Mouse (Mus musculus) embryonic facial prominence, embryonic 15.5 days (tissue): ENCODE data around the gene Adam19. TPM values are rescaled to one million over a fixed set of nuclear protein-coding genes. Genes with fewer than 3 reads are reported as not detected.

Experiments
- ATAC-seq: fragments of 200-750 bp; cut with Nextera tagmentation; 2 replicates; pipeline ENCODE4 v1.8.0; 2017; ENCODE audit warnings: low read depth, moderate TSS enrichment; ENCODE audit not compliant: insufficient number of reproducible peaks, low FRiP score, low TSS enrichment
- H3K27ac ChIP-seq: fragments of 300-500 bp; sonication (generic); replicated peaks from 2 replicates; pipeline ENCODE4 v1.5.1; 2015; ENCODE audit warnings: mild to moderate bottlenecking, inconsistent platforms
- H3K27me3 ChIP-seq: fragments of 300-500 bp; sonication (generic); 2 replicates; pipeline ENCODE4 v1.6.1; 2015; ENCODE audit warnings: inconsistent platforms
- H3K36me3 ChIP-seq: fragments of 300-500 bp; sonication (generic); 2 replicates; pipeline ENCODE4 v1.6.1; 2015; ENCODE audit warnings: mild to moderate bottlenecking, inconsistent platforms
- H3K4me1 ChIP-seq: fragments of 300-500 bp; sonication (generic); 2 replicates; pipeline ENCODE4 v1.6.1; 2015; ENCODE audit warnings: inconsistent platforms
- H3K4me2 ChIP-seq: fragments of 300-500 bp; sonication (generic); replicated peaks from 2 replicates; pipeline ENCODE4 v1.6.1; 2015; ENCODE audit warnings: mild to moderate bottlenecking, inconsistent platforms
- H3K4me3 ChIP-seq: fragments of 300-500 bp; sonication (generic); replicated peaks from 2 replicates; pipeline ENCODE4 v1.5.1; 2015; ENCODE audit warnings: mild to moderate bottlenecking, inconsistent platforms
- H3K9ac ChIP-seq: fragments of 300-500 bp; sonication (generic); 2 replicates; pipeline ENCODE4 v1.6.1; 2015; ENCODE audit warnings: inconsistent platforms
- H3K9me3 ChIP-seq: fragments of 300-500 bp; sonication (generic); replicated peaks from 2 replicates; pipeline ENCODE4 v1.6.1; 2016; ENCODE audit warnings: inconsistent platforms
- WGBS: fragments of 180-500 bp; shearing (Covaris S2); methylation state at CpG from one replicate; pipeline ENCODE4 v1.1.7; 2015; 5-methylcytosine and 5-hydroxymethylcytosine counted together
- polyA plus RNA-seq: library from polyadenylated mRNA; unstranded; fragments of >200 nt; fragmentation: Nextera tagmentation; extraction: Ambion mirVana; gene quantifications from 2 replicates; pipeline ENCODE4 v1.2.1, GENCODE M21; 2015

Gene Adam19
- polyA plus RNA-seq, 1 experiment from 2014 or later = 13.4 TPM

GRCm38 (mm10) chr11:46056770-46057411 lies 1.1 kb downstream of the Adam19 start:
- no peaks in the 10 kb centered on the region for H3K9me3 ChIP-seq
- H3K27me3 ChIP-seq = no peaks in the 10 kb centered on the region
- no peak for ATAC-seq
- 2% methylated on average over 25 of the region's 25 CpGs for WGBS
- H3K4me2 ChIP-seq = peak overlapping the region; percentile 72
- H3K36me3 ChIP-seq = 0 out of 2 replicates have a peak, but pooled peaks cover 5% of the 10 kb centered on the region
- H3K4me1 ChIP-seq = peaks cover 12% of the 10 kb centered on the region
- peak overlapping the region; percentile 69 for H3K9ac ChIP-seq
- H3K27ac ChIP-seq = peak overlapping the region; percentile 82
- H3K4me3 ChIP-seq = peak overlapping the region; percentile 63

- Histone ChIP-seq H3K27ac (no peak overlapping the region), H3K4me2 (peak overlapping the region; percentile 72), H3K9me3 (no peaks in the 10 kb centered on the region), H3K27me3 (no peaks in the 10 kb centered on the region), H3K36me3 (0 out of 2 replicates have a peak, but pooled peaks cover 5% of the 10 kb centered on the region), H3K9ac (no peak overlapping the region), H3K4me3 (peak overlapping the region; percentile 63; the same call in 1 of the 2 replicates), H3K4me1 (peaks cover 12% of the 10 kb centered on the region)
- 48% methylated on average over 9 of the region's 9 CpGs for WGBS
- ATAC-seq = no peak
These were observed 2.2 kb downstream of the Adam19 start for GRCm38 (mm10) chr11:46058011-46058410.

- 0 out of 2 replicates have a peak, but pooled peaks cover 5% of the 10 kb centered on the region for H3K36me3 ChIP-seq
- no peaks in the 10 kb centered on the region for H3K9me3 ChIP-seq
- H3K27ac ChIP-seq = no peak overlapping the region
- peaks cover 12% of the 10 kb centered on the region for H3K4me1 ChIP-seq
- ATAC-seq = no peak
- no peak overlapping the region for H3K9ac ChIP-seq
- no peak overlapping the region for H3K4me2 ChIP-seq
- WGBS = 97% methylated on average over 4 of the region's 4 CpGs
- H3K27me3 ChIP-seq = no peaks in the 10 kb centered on the region
- H3K4me3 ChIP-seq = no peak overlapping the region
These were observed 3.1 kb downstream of the Adam19 start for GRCm38 (mm10) chr11:46058916-46059315.

GRCm38 (mm10) chr11:46059887-46060650 lies 4.3 kb downstream of the Adam19 start:
- ATAC-seq = no peak
- WGBS = 68% methylated on average over 8 of the region's 8 CpGs
- peaks cover 19% of the 10 kb centered on the region for H3K4me1 ChIP-seq
- H3K27me3 ChIP-seq = no peaks in the 10 kb centered on the region
- H3K9me3 ChIP-seq = no peaks in the 10 kb centered on the region
- no peak overlapping the region for H3K27ac ChIP-seq
- H3K36me3 ChIP-seq = 0 out of 2 replicates have a peak, but pooled peaks cover 5% of the 10 kb centered on the region
- no peak overlapping the region for H3K4me2 ChIP-seq
- no peak overlapping the region for H3K4me3 ChIP-seq
- H3K9ac ChIP-seq = no peak overlapping the region

GRCm38 (mm10) chr11:46060651-46061020 lies 4.8 kb downstream of the Adam19 start:
- 83% methylated on average over 5 of the region's 5 CpGs for WGBS
- no peak overlapping the region for H3K4me2 ChIP-seq
- no peaks in the 10 kb centered on the region for H3K27me3 ChIP-seq
- 0 out of 2 replicates have a peak, but pooled peaks cover 5% of the 10 kb centered on the region for H3K36me3 ChIP-seq
- no peak overlapping the region for H3K9ac ChIP-seq
- no peak overlapping the region for H3K27ac ChIP-seq
- H3K4me3 ChIP-seq = no peak overlapping the region
- no peak for ATAC-seq
- H3K9me3 ChIP-seq = no peaks in the 10 kb centered on the region
- H3K4me1 ChIP-seq = peaks cover 22% of the 10 kb centered on the region

- WGBS = 78% methylated on average over 6 of the region's 6 CpGs
These were observed 6.1 kb downstream of the Adam19 start for GRCm38 (mm10) chr11:46061776-46062445.

GRCm38 (mm10) chr11:46062569-46062968 lies 6.8 kb downstream of the Adam19 start:
- Histone ChIP-seq H3K4me2 (no peak overlapping the region), H3K9me3 (no peaks in the 10 kb centered on the region), H3K9ac (no peak overlapping the region), H3K4me3 (no peak overlapping the region), H3K4me1 (peaks cover 17% of the 10 kb centered on the region), H3K27ac (no peak overlapping the region), H3K36me3 (0 out of 2 replicates have a peak, but pooled peaks cover 13% of the 10 kb centered on the region), H3K27me3 (no peaks in the 10 kb centered on the region)
- ATAC-seq = no peak
- 79% methylated on average over 4 of the region's 4 CpGs for WGBS

More at GRCm38 (mm10) chr11:46061776-46062445, 6.1 kb downstream of the Adam19 start:
- peaks cover 22% of the 10 kb centered on the region for H3K4me1 ChIP-seq
- no peak overlapping the region for H3K4me2 ChIP-seq
- 0 out of 2 replicates have a peak, but pooled peaks cover 12% of the 10 kb centered on the region for H3K36me3 ChIP-seq
- H3K9ac ChIP-seq = no peak overlapping the region
- H3K27me3 ChIP-seq = no peaks in the 10 kb centered on the region
- 0 out of 2 replicates have a peak overlapping the region, but pooled peaks have one; percentile 28 for H3K27ac ChIP-seq
- H3K9me3 ChIP-seq = no peaks in the 10 kb centered on the region
- no peak for ATAC-seq
- no peak overlapping the region for H3K4me3 ChIP-seq

- no peak overlapping the region for H3K9ac ChIP-seq
- ATAC-seq = no peak
- H3K36me3 ChIP-seq = 0 out of 2 replicates have a peak, but pooled peaks cover 13% of the 10 kb centered on the region
- no peak overlapping the region for H3K4me2 ChIP-seq
- no peaks in the 10 kb centered on the region for H3K9me3 ChIP-seq
- WGBS = 52% methylated on average over 9 of the region's 9 CpGs
- no peak overlapping the region for H3K27ac ChIP-seq
- H3K27me3 ChIP-seq = no peaks in the 10 kb centered on the region
- no peak overlapping the region for H3K4me3 ChIP-seq
- H3K4me1 ChIP-seq = peaks cover 17% of the 10 kb centered on the region
These were observed 7.4 kb downstream of the Adam19 start for GRCm38 (mm10) chr11:46062993-46063731.

GRCm38 (mm10) chr11:46064767-46065166 lies 9.0 kb downstream of the Adam19 start:
- Histone ChIP-seq H3K4me1 (peaks cover 31% of the 10 kb centered on the region), H3K4me3 (no peak overlapping the region), H3K27ac (peak overlapping the region; percentile 44; the same call in 1 of the 2 replicates), H3K9me3 (no peaks in the 10 kb centered on the region), H3K36me3 (0 out of 2 replicates have a peak, but pooled peaks cover 13% of the 10 kb centered on the region), H3K27me3 (no peaks in the 10 kb centered on the region), H3K9ac (no peak overlapping the region), H3K4me2 (no peak overlapping the region)
- no peak for ATAC-seq
- 52% methylated on average over 8 of the region's 8 CpGs for WGBS

GRCm38 (mm10) chr11:46065201-46066011 lies 9.6 kb downstream of the Adam19 start:
- H3K4me1 ChIP-seq = peaks cover 37% of the 10 kb centered on the region
- H3K4me3 ChIP-seq = no peak overlapping the region
- no peaks in the 10 kb centered on the region for H3K27me3 ChIP-seq
- no peak overlapping the region for H3K9ac ChIP-seq
- 43% methylated on average over 21 of the region's 21 CpGs for WGBS
- H3K9me3 ChIP-seq = no peaks in the 10 kb centered on the region
- no peak overlapping the region for H3K4me2 ChIP-seq
- H3K36me3 ChIP-seq = 0 out of 2 replicates have a peak, but pooled peaks cover 13% of the 10 kb centered on the region
- peak overlapping the region; percentile 55; the same call in 1 of the 2 replicates for H3K27ac ChIP-seq
- no peak for ATAC-seq
